Mouse (Mus musculus) midbrain, postnatal 0 days (tissue): ENCODE data around the gene Mxi1. TPM values are rescaled to one million over a fixed set of nuclear protein-coding genes. Genes with fewer than 3 reads are reported as not detected.

Experiments used
- ATAC-seq: fragments of 200-750 bp; cut with Nextera tagmentation; 2 replicates; pipeline ENCODE4 v1.8.0; 2017; ENCODE audit warnings: moderate number of reproducible peaks, mild to moderate bottlenecking, moderate TSS enrichment, moderate library complexity; ENCODE audit not compliant: low FRiP score
- DNase-seq: peaks from one replicate; pipeline ENCODE4 v3.0.0-alpha.2; 2015; ENCODE audit warnings: low spot score
- H3K27ac ChIP-seq: fragments of 300-500 bp; sonication (generic); 2 replicates; pipeline ENCODE4 v1.5.1; 2014; ENCODE audit warnings: low read depth, mild to moderate bottlenecking, low read length, mixed read lengths
- H3K27me3 ChIP-seq: fragments of 300-500 bp; sonication (generic); 2 replicates; pipeline ENCODE4 v1.6.1; 2014; ENCODE audit warnings: low read length, control low read depth, mixed read lengths; ENCODE audit not compliant: insufficient read depth
- H3K36me3 ChIP-seq: fragments of 300-500 bp; sonication (generic); 2 replicates; pipeline ENCODE4 v1.6.1; 2014; ENCODE audit warnings: low read length, control low read depth, mixed read lengths; ENCODE audit not compliant: insufficient read depth
- H3K4me1 ChIP-seq: fragments of 300-500 bp; sonication (generic); 2 replicates; pipeline ENCODE4 v1.6.1; 2014; ENCODE audit warnings: mild to moderate bottlenecking, control low read depth, antibody characterized with exemption, low read length, mixed read lengths; ENCODE audit not compliant: insufficient read depth
- H3K4me2 ChIP-seq: fragments of 300-500 bp; sonication (generic); 2 replicates; pipeline ENCODE4 v1.6.1; 2014; ENCODE audit warnings: low read depth, mild to moderate bottlenecking, low read length, mixed read lengths; ENCODE audit not compliant: poor library complexity, severe bottlenecking
- H3K4me3 ChIP-seq: fragments of 300-500 bp; sonication (generic); 2 replicates; pipeline ENCODE4 v1.5.1; 2014; ENCODE audit warnings: low read depth, mild to moderate bottlenecking, low read length, moderate library complexity
- H3K9ac ChIP-seq: fragments of 300-500 bp; sonication (generic); replicated peaks from 2 replicates; pipeline ENCODE4 v1.6.1; 2014; ENCODE audit warnings: mild to moderate bottlenecking, low read length, moderate library complexity, mixed read lengths; ENCODE audit not compliant: poor library complexity, severe bottlenecking
- H3K9me3 ChIP-seq: fragments of 300-500 bp; sonication (generic); 2 replicates; pipeline ENCODE4 v1.6.1; 2016; ENCODE audit warnings: low read length, control low read depth
- CTCF ChIP-seq: IDR thresholded peaks from 2 replicates; pipeline ENCODE4 v1.5.1; 2016; ENCODE audit warnings: antibody characterized with exemption, mild to moderate bottlenecking
- WGBS: fragments of 180-500 bp; shearing (Covaris S2); extraction: QIAGEN DNeasy Blood & Tissue Kit; methylation state at CpG from one replicate; pipeline ENCODE4 v1.1.7; 2014; 5-methylcytosine and 5-hydroxymethylcytosine counted together
- polyA plus RNA-seq: library from polyadenylated mRNA; unstranded; fragments of >200 nt; fragmentation: Nextera tagmentation; extraction: Ambion mirVana; gene quantifications from 2 replicates; pipeline ENCODE4 v1.2.1, GENCODE M21; 2015
- total RNA-seq: library from RNA; depleted of rRNA; stranded (reverse); fragments of >200 nt; gene quantifications from 2 replicates; pipeline ENCODE4 v1.2.3, GENCODE M21; 2014

Gene Mxi1
- total and polyA plus RNA-seq, 2 experiments from 2014 or later: 37.7 to 49.2 TPM

DNA sequence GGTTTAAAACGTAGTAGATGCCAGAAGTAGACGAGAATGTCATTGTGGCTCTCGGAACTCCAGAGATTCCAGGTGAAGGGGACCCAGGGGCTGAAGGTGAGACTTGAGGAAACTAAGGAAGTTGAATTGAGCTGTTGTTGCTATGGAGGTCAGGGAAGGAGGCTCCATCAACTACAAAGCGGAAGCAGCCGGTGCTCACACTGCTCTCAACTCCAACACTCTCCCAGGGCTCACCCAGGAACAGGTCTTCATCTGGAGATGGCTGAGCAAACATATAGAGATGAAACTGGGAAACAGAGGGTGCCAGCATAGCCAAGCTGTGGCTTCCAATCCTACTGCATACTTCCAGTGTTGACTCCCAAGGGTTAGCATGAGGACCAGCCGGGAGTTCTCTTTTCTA, 6.6 kb downstream of the Mxi1 start:
- no peak for DNase-seq
- Histone ChIP-seq H3K27me3 (no peaks in the 10 kb centered on the region), H3K9me3 (no peaks in the 10 kb centered on the region), H3K4me2 (no peak overlapping the region), H3K36me3 (no peaks in the 10 kb centered on the region), H3K9ac (no peak overlapping the region), H3K4me1 (peaks cover 7% of the 10 kb centered on the region; the same call in 1 of the 2 replicates), H3K27ac (no peak overlapping the region), H3K4me3 (no peak overlapping the region)
- WGBS: 88% methylated on average over 6 of the region's 6 CpGs
- no peak for ATAC-seq
- no peak for TF ChIP-seq CTCF

DNA sequence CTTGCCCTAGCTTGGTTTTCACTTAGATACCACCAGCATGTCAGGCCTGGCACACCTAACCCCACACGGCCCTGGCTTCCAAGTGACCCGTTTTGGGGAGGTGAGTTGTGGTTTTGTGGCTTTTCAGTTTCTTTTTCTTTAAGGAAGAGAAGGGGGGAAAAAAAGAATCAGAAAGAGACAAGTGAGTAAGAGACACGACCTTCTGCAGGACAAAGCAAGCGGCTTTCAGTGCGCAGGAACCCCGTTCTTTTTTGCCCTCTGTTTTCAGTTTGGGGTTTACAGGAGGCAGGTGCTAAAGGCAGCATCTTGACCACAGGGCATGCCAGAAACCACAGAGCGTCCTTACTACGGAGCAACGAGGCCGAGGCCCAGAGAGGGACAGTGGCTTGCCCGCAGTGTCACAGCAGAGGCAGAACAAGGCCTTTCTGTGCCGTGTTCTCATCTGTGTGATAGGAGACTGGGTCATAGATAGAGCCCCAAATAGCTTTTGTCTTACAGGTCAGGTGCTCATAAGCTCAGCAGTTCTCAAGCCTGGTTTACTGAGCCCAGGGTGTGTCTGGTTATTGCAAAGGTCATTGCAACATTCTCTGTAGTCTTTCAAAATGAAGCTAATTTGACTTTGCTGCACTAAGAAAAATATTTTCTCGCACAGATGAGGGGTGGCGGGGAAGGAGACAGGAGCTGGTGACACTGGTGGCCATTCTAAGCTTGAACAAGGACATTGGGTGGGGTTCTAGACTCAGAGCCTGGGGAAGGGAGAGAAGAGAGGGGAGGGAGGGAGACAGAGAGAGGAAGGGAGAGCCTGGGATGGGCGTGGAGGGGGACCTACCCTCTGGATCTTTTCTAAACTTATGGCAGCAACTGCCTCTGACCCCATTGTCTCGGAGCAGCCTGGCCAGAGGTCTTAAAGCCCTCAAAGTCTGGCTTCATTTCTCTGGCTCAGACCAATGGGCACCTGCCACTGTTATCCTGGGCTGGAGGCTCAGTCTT, 8.1 kb downstream of the Mxi1 start:
- Histone ChIP-seq H3K9ac (no peak overlapping the region), H3K4me2 (no peak overlapping the region), H3K4me1 (peaks cover 7% of the 10 kb centered on the region; the same call in 1 of the 2 replicates), H3K27ac (no peak overlapping the region), H3K27me3 (no peaks in the 10 kb centered on the region), H3K9me3 (no peaks in the 10 kb centered on the region), H3K4me3 (no peak overlapping the region), H3K36me3 (no peaks in the 10 kb centered on the region)
- no peak for DNase-seq
- 80% methylated on average over 16 of the region's 16 CpGs for WGBS
- TF ChIP-seq CTCF: no peak
- ATAC-seq: no peak

DNA sequence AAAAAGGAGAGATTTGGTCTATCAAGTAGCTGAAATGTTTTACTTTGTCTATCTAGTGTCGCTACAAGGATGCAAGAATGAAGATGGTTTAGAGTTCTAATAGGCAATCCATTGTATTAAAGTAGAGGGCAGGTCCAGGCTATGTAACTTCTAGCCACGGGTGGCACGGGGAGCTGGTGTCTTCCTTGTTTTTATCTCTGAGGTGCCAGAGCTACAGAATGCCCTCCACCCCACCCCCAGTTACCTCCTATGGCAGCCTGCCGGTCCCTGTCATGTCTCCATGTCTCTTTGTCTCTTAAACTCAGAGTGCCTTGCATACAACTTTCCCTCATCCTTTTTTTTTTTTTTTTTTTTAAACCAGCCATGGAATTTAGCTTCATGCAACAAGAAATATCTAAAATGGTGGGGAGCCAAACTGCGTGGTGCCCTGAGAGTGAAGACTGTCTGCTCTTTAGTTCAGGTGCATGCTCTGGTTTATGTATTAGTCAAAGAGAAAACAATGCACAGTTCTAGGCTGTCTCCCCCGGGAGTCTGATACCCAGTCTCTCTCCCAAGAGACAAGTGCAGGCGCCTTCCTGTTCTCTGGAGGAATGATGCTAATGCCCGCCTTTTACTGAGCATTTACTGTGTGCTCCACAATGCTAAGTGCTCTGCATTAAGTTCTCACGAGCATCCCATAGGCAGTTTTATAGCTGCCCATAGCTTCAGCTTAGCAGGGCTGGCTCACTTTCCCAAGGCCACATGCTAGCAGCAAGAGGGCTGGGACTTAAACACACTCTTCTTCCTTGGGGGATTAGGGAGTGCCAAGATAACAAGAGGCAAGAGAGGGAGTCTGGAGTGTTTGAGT, 10.2 kb downstream of the Mxi1 start:
- Histone ChIP-seq H3K4me2 (no peak overlapping the region), H3K27me3 (no peaks in the 10 kb centered on the region), H3K36me3 (no peaks in the 10 kb centered on the region), H3K27ac (no peak overlapping the region), H3K9me3 (no peaks in the 10 kb centered on the region), H3K9ac (no peak overlapping the region), H3K4me1 (no peaks in the 10 kb centered on the region), H3K4me3 (no peak overlapping the region)
- DNase-seq (no peak), ATAC-seq (no peak)
- WGBS: 74% methylated on average over 9 of the region's 9 CpGs
- TF ChIP-seq CTCF: no peak

DNA sequence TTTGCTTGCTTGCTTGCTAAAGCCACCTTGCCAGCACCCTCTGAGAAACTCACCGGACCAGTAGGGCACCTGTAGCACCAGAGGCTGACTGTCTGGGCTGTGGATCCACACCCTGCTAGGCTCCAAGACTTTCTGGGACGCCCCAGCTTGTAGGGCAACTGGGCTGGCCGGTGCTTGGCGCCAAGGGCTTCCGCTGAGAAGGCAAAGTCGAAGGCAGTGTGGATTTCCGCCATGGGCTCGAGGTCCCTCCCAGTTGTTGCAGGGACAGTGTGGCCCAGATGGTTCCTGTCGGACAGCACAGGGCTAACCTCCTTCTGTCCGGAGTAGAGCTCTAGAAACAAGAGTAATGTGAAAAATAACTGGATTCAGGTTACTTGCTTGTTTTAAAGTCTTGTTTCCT, 11.0 kb downstream of the Mxi1 start:
- Histone ChIP-seq H3K9ac (no peak overlapping the region), H3K4me1 (0 out of 2 replicates have a peak, but pooled peaks cover 5% of the 10 kb centered on the region), H3K9me3 (no peaks in the 10 kb centered on the region), H3K27me3 (no peaks in the 10 kb centered on the region), H3K4me2 (no peak overlapping the region), H3K27ac (no peak overlapping the region), H3K4me3 (no peak overlapping the region), H3K36me3 (no peaks in the 10 kb centered on the region)
- no peak for ATAC-seq
- no peak for TF ChIP-seq CTCF
- 83% methylated on average over 10 of the region's 10 CpGs for WGBS
- DNase-seq: no peak

GRCm38 (mm10) chr19:53322438-53323048, 12.2 kb downstream of the Mxi1 start:
- peak; percentile 29 for TF ChIP-seq CTCF
- Histone ChIP-seq H3K9me3 (no peaks in the 10 kb centered on the region), H3K4me1 (0 out of 2 replicates have a peak, but pooled peaks cover 5% of the 10 kb centered on the region), H3K4me3 (no peak overlapping the region), H3K4me2 (no peak overlapping the region), H3K9ac (no peak overlapping the region), H3K27me3 (no peaks in the 10 kb centered on the region), H3K27ac (no peak overlapping the region), H3K36me3 (no peaks in the 10 kb centered on the region)
- ATAC-seq: no peak
- 93% methylated on average over 12 of the region's 12 CpGs for WGBS
- DNase-seq: no peak
